Mouse (Mus musculus): Measurements from ENCODE around the gene Vmn1r228. TPM values are rescaled to one million over a fixed set of nuclear protein-coding genes. Genes with fewer than 3 reads are reported as not detected.

Vmn1r228 gene
- not detected in 2 replicates for polyA plus RNA-seq (2015; fragmentation: Nextera tagmentation; extraction: Ambion mirVana)

GRCm38 (mm10) chr17:20786057-20786456 is at the start of gene Vmn1r228:
TSS of gene Vmn1r228 (minus strand) at chr17:20786157.
- H3K27ac ChIP-seq (ENCODE audit: low read length), result no peak within 1 kb of the TSS
- H3K36me3 ChIP-seq (ENCODE audit: control insufficient read depth, insufficient read depth), result no peaks in the 10 kb centered on the region
- ATAC-seq (ENCODE audit: low read depth), result no peak

GRCm38 (mm10) chr17:20811255-20811654 is 25.3 kb upstream of the Vmn1r228 start, which contains the start of gene Vmn1r229:
TSS of gene Vmn1r229 (plus strand) at chr17:20811555.
- WGBS (ENCODE audit: insufficient replicate concordance), result 32% methylated on average over 1 of the region's 1 CpGs
- Histone ChIP-seq H3K4me3 (ENCODE audit: low read depth, low read length) (no peak within 1 kb of the TSS), H3K9me3 (replicated peaks; ENCODE audit: control insufficient read depth, low read length) (no peaks in the 10 kb centered on the region), H3K36me3 (ENCODE audit: control insufficient read depth, insufficient read depth) (no peaks in the 10 kb centered on the region), H3K4me1 (ENCODE audit: control insufficient read depth, low read depth, low read length) (no peaks in the 10 kb centered on the region), H3K27ac (ENCODE audit: low read length) (no peak within 1 kb of the TSS), H3K9ac (ENCODE audit: low read depth, low read length) (no peak within 1 kb of the TSS), H3K27me3 (ENCODE audit: control insufficient read depth, insufficient read depth, low read depth, low read length) (no peaks in the 10 kb centered on the region), H3K4me2 (ENCODE audit: low read depth, low read length) (no peak within 1 kb of the TSS)
- ATAC-seq (ENCODE audit: low read depth), result no peak

More at GRCm38 (mm10) chr17:20786057-20786456, at the start of gene Vmn1r228:
- Histone ChIP-seq H3K4me1 (ENCODE audit: control insufficient read depth, low read depth, low read length) (no peaks in the 10 kb centered on the region), H3K9ac (ENCODE audit: low read depth, low read length) (no peak within 1 kb of the TSS), H3K4me2 (ENCODE audit: low read depth, low read length) (no peak within 1 kb of the TSS), H3K9me3 (replicated peaks; ENCODE audit: control insufficient read depth, low read length) (no peaks in the 10 kb centered on the region), H3K4me3 (ENCODE audit: low read depth, low read length) (no peak within 1 kb of the TSS), H3K27me3 (ENCODE audit: control insufficient read depth, insufficient read depth, low read depth, low read length) (no peaks in the 10 kb centered on the region)

- H3K27me3 ChIP-seq (ENCODE audit: control insufficient read depth, insufficient read depth, low read depth, low read length), result no peaks in the 10 kb centered on the region
- no peaks in the 10 kb centered on the region for H3K9me3 ChIP-seq (replicated peaks; ENCODE audit: control insufficient read depth, low read length)
- H3K27ac ChIP-seq (ENCODE audit: low read length), result no peak within 1 kb of the TSS
- H3K4me3 ChIP-seq (ENCODE audit: low read depth, low read length), result no peak within 1 kb of the TSS
- no peak for ATAC-seq (ENCODE audit: low read depth)
- WGBS (ENCODE audit: insufficient replicate concordance), result 10% methylated on average over 1 of the region's 1 CpGs
- H3K4me1 ChIP-seq (ENCODE audit: control insufficient read depth, low read depth, low read length), result no peaks in the 10 kb centered on the region
- H3K4me2 ChIP-seq (ENCODE audit: low read depth, low read length), result no peak within 1 kb of the TSS
- H3K36me3 ChIP-seq (ENCODE audit: control insufficient read depth, insufficient read depth), result no peaks in the 10 kb centered on the region
- no peak within 1 kb of the TSS for H3K9ac ChIP-seq (ENCODE audit: low read depth, low read length)
Measured at GRCm38 (mm10) chr17:20729543-20729942, 56.4 kb downstream of the Vmn1r228 start, which contains the start of gene Vmn1r227. TSS of gene Vmn1r227 (plus strand) at chr17:20729843.

Other genes starting within 250 kb of the Vmn1r228 start
- not detected in 2 replicates for gene Vmn2r109, start 221.4 kb downstream of the Vmn1r228 start, polyA plus RNA-seq (2015; fragmentation: Nextera tagmentation; extraction: Ambion mirVana)
- gene Vmn2r110, start 189.7 kb downstream of the Vmn1r228 start, polyA plus RNA-seq (2015; fragmentation: Nextera tagmentation; extraction: Ambion mirVana), result not detected in 2 replicates
- not detected in 2 replicates for gene Fpr-rs3, start 161.3 kb downstream of the Vmn1r228 start, polyA plus RNA-seq (2015; fragmentation: Nextera tagmentation; extraction: Ambion mirVana)
- not detected in 2 replicates for gene Vmn1r226, start 103.3 kb downstream of the Vmn1r228 start, polyA plus RNA-seq (2015; fragmentation: Nextera tagmentation; extraction: Ambion mirVana)
- gene Vmn1r227, start 56.3 kb downstream of the Vmn1r228 start, polyA plus RNA-seq (2015; fragmentation: Nextera tagmentation; extraction: Ambion mirVana), result not detected in 2 replicates
- gene Vmn1r229, start 25.4 kb upstream of the Vmn1r228 start, polyA plus RNA-seq (2015; fragmentation: Nextera tagmentation; extraction: Ambion mirVana), result not detected in 2 replicates
- gene Vmn1r230, start 54.3 kb upstream of the Vmn1r228 start, polyA plus RNA-seq (2015; fragmentation: Nextera tagmentation; extraction: Ambion mirVana), result not detected in 2 replicates
- not detected in 2 replicates for gene Vmn1r231, start 118.9 kb upstream of the Vmn1r228 start, polyA plus RNA-seq (2015; fragmentation: Nextera tagmentation; extraction: Ambion mirVana)
- not detected in 2 replicates for gene Vmn1r232, start 133.6 kb upstream of the Vmn1r228 start, polyA plus RNA-seq (2015; fragmentation: Nextera tagmentation; extraction: Ambion mirVana)
- gene Ppp2r1a, start 159.2 kb upstream of the Vmn1r228 start, polyA plus RNA-seq (2015; fragmentation: Nextera tagmentation; extraction: Ambion mirVana), result 80.9 and 89.8 TPM in 2 replicates
- gene Vmn1r233, start 210.3 kb upstream of the Vmn1r228 start, polyA plus RNA-seq (2015; fragmentation: Nextera tagmentation; extraction: Ambion mirVana), result not detected in 2 replicates
- gene Zfp160, start 222.7 kb upstream of the Vmn1r228 start, polyA plus RNA-seq (2015; fragmentation: Nextera tagmentation; extraction: Ambion mirVana), result 3.4 and 3.8 TPM in 2 replicates